Mouse (Mus musculus) fat pad, adult 2 months (tissue): Measurements from ENCODE around the gene Gzmm.

Experiments
- DNase-seq: peaks from one replicate; pipeline ENCODE4 v3.0.0-alpha.2; 2011; ENCODE audit warnings: low read depth, low spot score; ENCODE audit errors: extremely low read depth

The Gzmm gene

GRCm38 (mm10) chr10:79723692-79724091 lies 34.9 kb downstream of the Gzmm start:
- no peak for DNase-seq

- no peak for DNase-seq
These were observed 37.3 kb downstream of the Gzmm start for GRCm38 (mm10) chr10:79726090-79726489.

GRCm38 (mm10) chr10:79728323-79729249 lies 39.8 kb downstream of the Gzmm start:
- DNase-seq = no peak

GRCm38 (mm10) chr10:79729357-79729965 lies 40.6 kb downstream of the Gzmm start:
- DNase-seq = no peak

GRCm38 (mm10) chr10:79732500-79732899 lies 43.7 kb downstream of the Gzmm start:
- DNase-seq = no peak

GRCm38 (mm10) chr10:79733847-79734246 lies 45.0 kb downstream of the Gzmm start:
- no peak for DNase-seq

- no peak for DNase-seq
These were observed 46.5 kb downstream of the Gzmm start for GRCm38 (mm10) chr10:79735361-79735760.

- DNase-seq = no peak
These were observed 47.9 kb downstream of the Gzmm start for GRCm38 (mm10) chr10:79736706-79737105.

GRCm38 (mm10) chr10:79738259-79738658 lies 49.4 kb downstream of the Gzmm start:
- DNase-seq = no peak

GRCm38 (mm10) chr10:79739234-79739633 lies 50.4 kb downstream of the Gzmm start:
- no peak for DNase-seq

- DNase-seq = no peak
These were observed 52.0 kb downstream of the Gzmm start for GRCm38 (mm10) chr10:79740863-79741262.

- DNase-seq = no peak
These were observed 54.3 kb downstream of the Gzmm start for GRCm38 (mm10) chr10:79743161-79743560.

GRCm38 (mm10) chr10:79743650-79744365 lies 55.0 kb downstream of the Gzmm start:
- no peak for DNase-seq
